Mouse (Mus musculus) stomach, embryonic 14.5 days (tissue): ENCODE data around the gene Zfpm1. TPM values are rescaled to one million over a fixed set of nuclear protein-coding genes. Genes with fewer than 3 reads are reported as not detected.
A peak's percentile ranks its signal among the peaks of the same experiment; 100 is the strongest.

Experiments used
- ATAC-seq: fragments of 200-750 bp; cut with Nextera tagmentation; 2 replicates; pipeline ENCODE4 v1.8.0; 2017; ENCODE audit warnings: low read depth, moderate TSS enrichment; ENCODE audit not compliant: insufficient number of reproducible peaks, insufficient read depth, low FRiP score
- H3K27ac ChIP-seq: fragments of 300-500 bp; sonication (generic); 2 replicates; pipeline ENCODE4 v1.5.1; 2014; ENCODE audit warnings: mild to moderate bottlenecking, low read length, moderate library complexity, mixed read lengths
- H3K27me3 ChIP-seq: fragments of 300-500 bp; sonication (generic); 2 replicates; pipeline ENCODE4 v1.6.1; 2014; ENCODE audit warnings: low read length, control low read depth, mixed read lengths; ENCODE audit not compliant: control insufficient read depth, insufficient read depth
- H3K36me3 ChIP-seq: fragments of 300-500 bp; sonication (generic); 2 replicates; pipeline ENCODE4 v1.6.1; 2014; ENCODE audit warnings: mild to moderate bottlenecking, control low read depth, low read length, moderate library complexity, mixed read lengths; ENCODE audit not compliant: control insufficient read depth, insufficient read depth
- H3K4me1 ChIP-seq: fragments of 300-500 bp; sonication (generic); 2 replicates; pipeline ENCODE4 v1.6.1; 2014; ENCODE audit warnings: low read length, control low read depth, mixed read lengths; ENCODE audit not compliant: control insufficient read depth, insufficient read depth
- H3K4me2 ChIP-seq: fragments of 300-500 bp; sonication (generic); replicated peaks from 2 replicates; pipeline ENCODE4 v1.6.1; 2014; ENCODE audit warnings: low read depth, low read length, control low read depth
- H3K4me3 ChIP-seq: fragments of 300-500 bp; sonication (generic); 2 replicates; pipeline ENCODE4 v1.5.1; 2014; ENCODE audit warnings: low read depth, low read length, control low read depth
- H3K9ac ChIP-seq: fragments of 300-500 bp; sonication (generic); replicated peaks from 2 replicates; pipeline ENCODE4 v1.6.1; 2014; ENCODE audit warnings: low read depth, mild to moderate bottlenecking, control low read depth, low read length, moderate library complexity, mixed read lengths
- H3K9me3 ChIP-seq: fragments of 300-500 bp; sonication (generic); 2 replicates; pipeline ENCODE4 v1.6.1; 2016; ENCODE audit warnings: low read depth, low read length, control low read depth; ENCODE audit not compliant: control insufficient read depth
- WGBS: fragments of 180-500 bp; shearing (Covaris S2); extraction: QIAGEN DNeasy Blood & Tissue Kit; methylation state at CpG from one replicate; pipeline ENCODE4 v1.1.7; 2014; 5-methylcytosine and 5-hydroxymethylcytosine counted together
- polyA plus RNA-seq: library from polyadenylated mRNA; unstranded; fragments of >200 nt; fragmentation: Nextera tagmentation; extraction: Ambion mirVana; gene quantifications from 2 replicates; pipeline ENCODE4 v1.2.1, GENCODE M21; 2014

Zfpm1 gene
- polyA plus RNA-seq, 1 experiment from 2014 or later, result 3.1 TPM

DNA sequence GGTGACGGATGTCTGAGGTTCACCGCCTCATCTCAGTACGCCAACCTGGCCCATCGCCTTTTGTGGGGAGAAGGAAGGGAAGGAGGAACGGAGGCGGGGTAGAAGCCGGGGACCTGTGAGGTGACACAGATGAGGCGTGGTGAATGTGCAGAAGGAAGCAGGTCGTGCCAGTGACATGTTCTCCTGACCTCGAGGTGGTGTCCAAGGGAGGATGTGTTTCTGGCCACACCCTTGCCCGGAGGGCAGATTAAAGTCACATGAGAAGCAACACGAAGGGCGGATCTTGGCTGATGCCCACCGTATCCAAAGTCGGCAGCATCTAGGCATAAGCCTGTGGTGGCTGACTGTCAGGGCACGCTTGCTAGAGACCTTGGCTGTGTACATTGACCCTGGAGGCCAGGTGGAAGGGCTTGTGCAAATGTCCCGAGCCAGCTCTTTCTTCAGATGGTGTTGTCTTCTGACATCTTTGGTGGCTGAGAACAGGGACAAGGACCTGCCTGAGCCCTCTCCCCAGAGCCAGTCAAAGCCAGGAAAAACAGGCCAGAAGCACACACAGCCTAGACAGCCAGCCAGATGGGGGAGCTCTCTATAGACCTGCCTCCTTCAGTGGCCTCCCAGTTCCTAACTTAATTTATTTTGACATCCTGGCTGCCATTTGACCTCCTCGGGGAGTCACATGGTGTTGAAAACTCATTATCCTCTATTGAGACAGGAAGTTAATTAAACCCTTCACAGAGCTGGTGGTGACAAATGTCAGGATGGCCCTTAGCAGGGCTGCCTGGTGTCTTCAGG lies 4.5 kb upstream of the Zfpm1 start:
- Histone ChIP-seq H3K4me3 (no peak overlapping the region), H3K9me3 (no peaks in the 10 kb centered on the region), H3K9ac (no peak overlapping the region), H3K4me2 (no peak overlapping the region), H3K27me3 (no peaks in the 10 kb centered on the region), H3K36me3 (no peaks in the 10 kb centered on the region), H3K27ac (no peak overlapping the region), H3K4me1 (peaks cover 16% of the 10 kb centered on the region)
- no peak for ATAC-seq
- 73% methylated on average over 18 of the region's 18 CpGs for WGBS

DNA sequence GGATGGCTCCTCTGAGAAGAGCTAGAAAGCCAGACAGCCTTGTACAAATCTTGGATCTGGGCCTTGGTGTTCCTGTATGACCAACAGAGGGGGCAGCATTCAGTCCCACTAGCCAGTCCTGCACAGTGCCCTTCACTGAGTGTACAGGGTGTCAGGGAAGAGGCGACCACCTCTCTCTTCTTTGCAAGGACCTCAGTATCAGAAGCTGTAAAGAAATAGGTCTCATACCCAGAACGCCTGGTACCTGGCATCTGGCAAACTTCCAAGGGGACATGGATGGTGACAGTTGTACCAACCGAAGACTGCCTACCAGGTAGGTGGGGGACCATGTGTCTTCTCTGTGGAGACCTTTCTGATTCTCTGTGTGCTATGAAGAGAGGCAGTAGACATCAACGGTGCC lies 1.8 kb upstream of the Zfpm1 start:
- Histone ChIP-seq H3K4me3 (no peak overlapping the region), H3K27ac (no peak overlapping the region; the same call in 1 of the 2 replicates), H3K9ac (no peak overlapping the region), H3K9me3 (no peaks in the 10 kb centered on the region), H3K27me3 (no peaks in the 10 kb centered on the region), H3K4me2 (no peak overlapping the region), H3K36me3 (no peaks in the 10 kb centered on the region), H3K4me1 (peaks cover 28% of the 10 kb centered on the region)
- WGBS, result 58% methylated on average over 4 of the region's 4 CpGs
- no peak for ATAC-seq

DNA sequence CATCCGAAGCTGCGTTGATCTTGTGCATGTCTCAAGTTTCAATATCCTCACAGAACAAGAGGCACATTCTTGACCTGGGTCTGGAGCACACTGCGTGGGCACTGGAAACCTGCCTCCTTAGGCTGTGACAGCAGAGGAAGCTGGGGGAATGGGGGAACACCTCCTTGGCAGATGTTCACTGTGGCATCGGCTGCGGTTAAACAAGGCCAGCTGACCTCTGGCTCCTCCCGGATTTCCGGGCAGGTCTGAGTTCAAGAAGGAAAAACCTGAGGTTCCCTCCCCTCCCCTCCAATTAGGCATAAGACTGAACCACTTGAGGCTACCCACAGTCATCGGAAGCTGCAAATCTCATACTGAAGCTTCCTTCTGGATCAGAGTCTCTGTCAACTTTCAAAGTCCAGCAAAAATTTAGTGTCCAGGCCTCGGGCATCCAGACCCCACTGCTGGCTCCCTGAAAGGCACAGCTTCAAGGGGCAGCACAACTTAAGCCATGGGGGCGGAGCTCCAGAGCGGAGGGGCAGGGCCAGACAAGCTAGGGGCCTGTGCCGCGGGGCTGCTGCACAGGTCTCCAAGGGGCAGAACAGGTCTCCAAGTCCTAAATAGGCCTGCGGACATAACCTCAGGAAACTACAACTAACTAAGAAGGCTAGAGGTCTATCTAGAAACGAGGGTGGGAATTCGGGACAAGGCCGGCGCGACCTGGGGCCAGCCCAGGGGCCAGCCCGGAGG lies 1.2 kb upstream of the Zfpm1 start:
- ATAC-seq, result peak; percentile 39
- 6% methylated on average over 20 of the region's 20 CpGs for WGBS
- H3K27ac ChIP-seq, result peak overlapping the region; percentile 68

DNA sequence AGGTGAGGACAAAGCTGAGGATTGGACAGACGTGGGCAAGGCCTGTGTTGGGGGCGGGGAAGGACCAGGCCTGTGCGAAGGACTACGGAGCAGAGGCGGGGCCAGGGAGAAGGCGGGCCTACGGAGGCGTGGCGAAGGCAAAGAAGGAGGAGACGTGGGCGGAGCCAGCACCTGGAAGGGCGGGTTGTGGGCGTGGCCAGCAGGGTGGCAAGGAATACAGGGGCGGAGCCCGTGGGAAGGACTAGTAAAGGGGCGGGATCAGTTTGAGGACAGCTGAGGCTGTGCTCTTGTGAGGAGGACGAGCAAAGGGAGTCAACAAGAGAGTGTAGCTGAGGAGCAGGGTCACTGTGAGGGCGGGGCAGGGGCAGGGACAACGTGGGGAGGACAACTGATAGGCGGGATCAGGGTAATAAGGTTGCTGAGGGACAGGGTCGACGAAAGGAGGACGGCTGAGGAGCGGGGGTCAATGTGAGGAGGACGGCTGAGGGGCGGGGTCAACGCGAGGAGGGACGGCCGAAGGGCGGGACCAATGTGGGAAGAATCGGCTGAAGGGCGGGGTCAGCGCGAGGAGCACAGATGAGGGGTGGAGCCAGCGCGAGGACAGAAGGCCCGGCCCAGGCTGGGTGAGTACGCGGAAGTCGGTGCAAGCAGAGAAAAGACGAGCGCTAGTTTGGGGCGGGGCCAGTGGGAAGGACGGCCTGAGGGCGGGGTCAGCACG lies 465 bp upstream of the Zfpm1 start:
- peak overlapping the region; percentile 76 for H3K27ac ChIP-seq
- H3K27me3 ChIP-seq, result no peaks in the 10 kb centered on the region
- no peaks in the 10 kb centered on the region for H3K9me3 ChIP-seq
- H3K4me1 ChIP-seq, result peaks cover 35% of the 10 kb centered on the region
- peak overlapping the region; percentile 61 for H3K4me3 ChIP-seq
- WGBS, result under 1% methylated on average over 46 of the region's 47 CpGs
- H3K4me2 ChIP-seq, result peak overlapping the region; percentile 45
- peak; percentile 92 for ATAC-seq
- 0 out of 2 replicates have a peak overlapping the region, but pooled peaks have one; percentile 15 for H3K9ac ChIP-seq
- no peaks in the 10 kb centered on the region for H3K36me3 ChIP-seq

More for the DNA sequence above, 1.2 kb upstream of the Zfpm1 start:
- Histone ChIP-seq H3K9ac (0 out of 2 replicates have a peak overlapping the region, but pooled peaks have one; percentile 15), H3K36me3 (no peaks in the 10 kb centered on the region), H3K4me3 (peak overlapping the region; percentile 61), H3K27me3 (no peaks in the 10 kb centered on the region), H3K9me3 (no peaks in the 10 kb centered on the region), H3K4me2 (peak overlapping the region; percentile 45), H3K4me1 (peaks cover 34% of the 10 kb centered on the region)

DNA sequence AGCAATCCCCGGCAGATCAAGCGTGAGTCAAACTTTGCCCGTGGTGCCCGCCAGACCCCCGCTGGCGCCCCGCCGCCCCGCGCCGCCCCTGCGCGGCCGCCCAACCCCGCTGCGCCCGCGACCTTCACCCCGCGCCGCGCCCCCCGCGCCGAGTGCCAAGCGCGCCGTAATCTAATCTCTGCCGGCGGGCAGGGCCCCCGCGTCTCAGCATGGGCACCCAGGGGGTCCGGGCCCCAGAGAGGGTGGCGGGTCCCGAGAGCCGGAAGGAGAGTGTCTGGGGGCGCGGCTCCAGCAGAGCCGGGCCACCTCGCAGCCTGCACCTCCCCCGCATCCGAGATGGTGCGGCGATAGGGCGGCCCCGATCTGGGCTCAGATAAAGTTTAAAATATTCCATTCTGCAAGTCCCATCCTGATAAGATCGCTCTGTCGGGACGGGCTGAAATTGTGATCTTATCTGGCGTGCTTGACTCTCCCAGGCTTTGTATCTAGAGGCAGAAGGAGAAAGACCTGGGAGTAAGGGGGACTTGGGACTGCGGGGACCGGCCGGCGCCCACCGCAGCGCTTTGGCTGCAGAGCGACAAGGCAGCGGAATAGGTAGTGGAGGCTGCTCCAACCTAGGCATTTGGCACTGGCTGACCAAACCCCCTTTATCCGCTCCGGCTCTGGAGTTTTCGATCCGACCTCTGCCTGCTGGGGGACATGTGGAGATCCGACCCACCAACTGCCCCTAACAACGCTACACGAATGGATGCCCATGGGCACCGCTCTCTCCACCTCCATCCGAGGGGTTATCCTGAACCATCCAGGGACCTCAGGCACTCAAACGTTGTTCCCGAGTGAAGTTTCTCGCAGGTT lies 787 bp downstream of the Zfpm1 start:
- peak overlapping the region; percentile 96 for H3K4me2 ChIP-seq
- no peak for ATAC-seq
- peak overlapping the region; percentile 77 for H3K9ac ChIP-seq
- under 1% methylated on average over 62 of the region's 70 CpGs for WGBS
- H3K27ac ChIP-seq, result peak overlapping the region; percentile 71; the same call in 1 of the 2 replicates
- peak overlapping the region; percentile 61 for H3K4me3 ChIP-seq
- no peaks in the 10 kb centered on the region for H3K27me3 ChIP-seq
- H3K36me3 ChIP-seq, result no peaks in the 10 kb centered on the region
- H3K9me3 ChIP-seq, result no peaks in the 10 kb centered on the region
- H3K4me1 ChIP-seq, result peaks cover 35% of the 10 kb centered on the region

DNA sequence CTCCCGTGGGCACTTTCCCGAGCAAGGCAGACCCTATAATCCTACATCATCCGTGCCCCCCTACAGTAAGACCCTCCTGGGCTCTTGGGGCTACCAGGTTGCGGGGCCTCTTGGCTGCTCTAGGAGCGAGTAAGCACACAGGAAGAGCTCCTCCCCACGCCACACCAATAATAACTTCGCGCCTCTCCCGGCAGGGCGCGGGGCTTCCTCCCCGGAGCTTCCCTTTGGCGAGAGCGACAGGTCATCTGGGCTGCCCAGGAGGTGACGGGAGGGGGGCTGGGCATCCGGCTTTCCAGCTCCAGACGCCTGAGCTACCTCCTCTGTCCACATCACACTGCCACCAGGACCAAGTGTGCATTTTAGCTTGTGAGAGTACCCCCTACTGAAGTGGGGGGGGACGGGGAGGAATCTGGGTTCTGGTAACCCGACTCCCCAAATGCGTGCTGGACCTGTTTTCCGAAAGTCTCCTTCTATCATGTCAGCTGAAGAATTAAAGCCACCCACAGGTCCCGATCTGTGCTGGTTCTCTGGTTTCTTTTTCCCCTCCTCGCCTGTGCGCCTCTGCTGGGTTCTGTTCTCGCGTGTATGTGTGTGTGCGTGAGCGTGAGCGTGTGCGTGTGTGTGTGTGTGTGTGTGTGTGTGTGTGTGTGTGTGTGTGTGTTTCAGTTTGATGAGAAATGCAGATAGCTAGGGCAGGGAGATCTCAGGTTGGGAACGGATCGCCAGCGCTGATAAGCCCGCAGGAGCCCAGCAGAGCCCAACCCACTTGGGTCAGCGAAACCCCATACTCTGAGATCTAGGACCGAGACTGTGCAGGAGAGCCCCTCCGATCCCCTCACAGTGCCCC lies 1.6 kb downstream of the Zfpm1 start:
- peak overlapping the region; percentile 96 for H3K4me2 ChIP-seq
- H3K9me3 ChIP-seq, result no peaks in the 10 kb centered on the region
- peaks cover 35% of the 10 kb centered on the region for H3K4me1 ChIP-seq
- peak overlapping the region; percentile 77 for H3K9ac ChIP-seq
- no peaks in the 10 kb centered on the region; the same call in 1 of the 2 replicates for H3K36me3 ChIP-seq
- H3K27me3 ChIP-seq, result no peaks in the 10 kb centered on the region
- 1% methylated on average over 37 of the region's 37 CpGs for WGBS
- peak overlapping the region; percentile 61 for H3K4me3 ChIP-seq
- H3K27ac ChIP-seq, result peak overlapping the region; percentile 71; the same call in 1 of the 2 replicates
- no peak for ATAC-seq

DNA sequence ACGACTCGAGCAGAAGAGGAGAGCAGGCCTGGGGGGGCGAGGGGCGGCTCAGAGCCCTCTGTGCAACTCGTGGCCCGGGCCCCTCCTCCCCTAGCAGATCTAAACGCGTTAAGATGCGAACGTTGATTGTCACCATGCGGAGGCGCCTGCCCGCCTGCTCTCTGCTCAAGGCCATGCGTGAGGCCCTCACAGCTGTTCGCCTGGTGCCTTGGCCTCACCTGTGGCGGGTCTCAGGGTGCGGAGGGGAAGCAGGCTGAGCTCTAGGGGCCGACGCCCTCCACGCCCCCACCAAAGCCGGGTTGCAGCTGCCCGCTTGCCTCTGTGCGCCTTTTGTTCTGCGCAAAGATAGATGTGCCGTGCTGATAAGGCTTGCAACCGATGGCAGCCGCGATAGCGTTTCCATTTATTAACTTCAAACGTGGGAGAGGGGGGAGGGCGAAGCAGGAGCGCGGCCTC lies 2.3 kb downstream of the Zfpm1 start:
- Histone ChIP-seq H3K9me3 (no peaks in the 10 kb centered on the region), H3K27me3 (no peaks in the 10 kb centered on the region), H3K4me1 (peaks cover 35% of the 10 kb centered on the region), H3K9ac (peak overlapping the region; percentile 77; the same call in 1 of the 2 replicates), H3K4me3 (peak overlapping the region; percentile 61), H3K27ac (peak overlapping the region; percentile 71; the same call in 1 of the 2 replicates), H3K36me3 (no peaks in the 10 kb centered on the region; the same call in 1 of the 2 replicates), H3K4me2 (peak overlapping the region; percentile 96)
- no peak for ATAC-seq
- 1% methylated on average over 33 of the region's 33 CpGs for WGBS
